Mouse (Mus musculus) midbrain, embryonic 16.5 days (tissue): ENCODE results near the gene Zfp398. TPM values are rescaled to one million over a fixed set of nuclear protein-coding genes. Genes with fewer than 3 reads are reported as not detected.

Experiments
- ATAC-seq: fragments of 200-750 bp; cut with Nextera tagmentation; 2 replicates; pipeline ENCODE4 v1.8.0; 2017; ENCODE audit warnings: moderate TSS enrichment
- H3K27ac ChIP-seq: fragments of 300-500 bp; sonication (generic); 2 replicates; pipeline ENCODE4 v1.5.1; 2014; ENCODE audit warnings: mild to moderate bottlenecking, low read length, mixed read lengths
- H3K27me3 ChIP-seq: fragments of 300-500 bp; sonication (generic); 2 replicates; pipeline ENCODE4 v1.6.1; 2014; ENCODE audit warnings: low read depth, low read length, mixed read lengths; ENCODE audit not compliant: control insufficient read depth, insufficient read depth
- H3K36me3 ChIP-seq: fragments of 300-500 bp; sonication (generic); 2 replicates; pipeline ENCODE4 v1.6.1; 2014; ENCODE audit warnings: mild to moderate bottlenecking, low read length, moderate library complexity, mixed read lengths; ENCODE audit not compliant: control insufficient read depth, insufficient read depth
- H3K4me1 ChIP-seq: fragments of 300-500 bp; sonication (generic); 2 replicates; pipeline ENCODE4 v1.6.1; 2014; ENCODE audit warnings: mild to moderate bottlenecking, low read length, mixed read lengths; ENCODE audit not compliant: control insufficient read depth, insufficient read depth
- H3K4me2 ChIP-seq: fragments of 300-500 bp; sonication (generic); 2 replicates; pipeline ENCODE4 v1.6.1; 2014; ENCODE audit warnings: mild to moderate bottlenecking, low read length, mixed read lengths
- H3K4me3 ChIP-seq: fragments of 300-500 bp; sonication (generic); 2 replicates; pipeline ENCODE4 v1.5.1; 2014; ENCODE audit warnings: low read depth, mild to moderate bottlenecking, low read length, moderate library complexity, mixed read lengths
- H3K9ac ChIP-seq: fragments of 300-500 bp; sonication (generic); 2 replicates; pipeline ENCODE4 v1.6.1; 2014; ENCODE audit warnings: low read depth, low read length, mixed read lengths
- H3K9me3 ChIP-seq: fragments of 300-500 bp; sonication (generic); replicated peaks from 2 replicates; pipeline ENCODE4 v1.6.1; 2014; ENCODE audit warnings: mild to moderate bottlenecking, low read length, mixed read lengths; ENCODE audit not compliant: control insufficient read depth, poor library complexity, severe bottlenecking
- WGBS: fragments of 180-500 bp; shearing (Covaris S2); extraction: QIAGEN DNeasy Blood & Tissue Kit; methylation state at CpG from one replicate; pipeline ENCODE4 v1.1.7; 2014; 5-methylcytosine and 5-hydroxymethylcytosine counted together
- polyA plus RNA-seq: library from polyadenylated mRNA; unstranded; fragments of >200 nt; fragmentation: Nextera tagmentation; extraction: Ambion mirVana; gene quantifications from 2 replicates; pipeline ENCODE4 v1.2.1, GENCODE M21; 2015

Zfp398 gene
- polyA plus RNA-seq, 1 experiment from 2014 or later: 18.9 TPM

DNA sequence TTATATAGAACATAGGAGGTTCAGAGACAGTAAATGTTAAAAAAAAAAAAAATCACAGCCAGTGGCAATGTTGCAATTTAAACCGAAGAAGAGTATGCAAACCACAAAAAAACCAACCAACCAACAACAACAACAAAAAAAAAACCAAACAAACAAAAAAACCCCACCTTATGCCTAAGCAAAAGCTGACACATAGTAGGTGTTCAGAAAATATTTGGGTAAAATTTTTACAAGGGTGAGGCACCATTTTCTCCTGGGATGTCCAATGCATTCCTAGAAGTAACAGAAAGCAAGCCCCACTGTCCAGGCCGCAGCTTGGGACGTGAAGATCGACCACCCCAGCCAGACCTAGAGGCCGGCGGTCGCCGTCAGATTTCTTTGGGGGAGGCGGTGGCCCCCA is 41.6 kb downstream of the Zfp398 start, which contains the start of gene Zfp282:
Gene Zfp282 (plus strand): TSS at position 147 of the 400 bp plus-strand sequence.
- H3K27me3 ChIP-seq: no peaks in the 10 kb centered on the region
- H3K27ac ChIP-seq: peak within 1 kb of the TSS; percentile 98
- peaks cover 15% of the 10 kb centered on the region for H3K36me3 ChIP-seq
- H3K9me3 ChIP-seq: no peaks in the 10 kb centered on the region
- peak within 1 kb of the TSS; percentile 96 for H3K9ac ChIP-seq
- H3K4me2 ChIP-seq: peak within 1 kb of the TSS; percentile 73
- ATAC-seq: no peak
- peaks cover 15% of the 10 kb centered on the region for H3K4me1 ChIP-seq
- peak within 1 kb of the TSS; percentile 98 for H3K4me3 ChIP-seq
- 5% methylated on average over 9 of the region's 9 CpGs for WGBS

DNA sequence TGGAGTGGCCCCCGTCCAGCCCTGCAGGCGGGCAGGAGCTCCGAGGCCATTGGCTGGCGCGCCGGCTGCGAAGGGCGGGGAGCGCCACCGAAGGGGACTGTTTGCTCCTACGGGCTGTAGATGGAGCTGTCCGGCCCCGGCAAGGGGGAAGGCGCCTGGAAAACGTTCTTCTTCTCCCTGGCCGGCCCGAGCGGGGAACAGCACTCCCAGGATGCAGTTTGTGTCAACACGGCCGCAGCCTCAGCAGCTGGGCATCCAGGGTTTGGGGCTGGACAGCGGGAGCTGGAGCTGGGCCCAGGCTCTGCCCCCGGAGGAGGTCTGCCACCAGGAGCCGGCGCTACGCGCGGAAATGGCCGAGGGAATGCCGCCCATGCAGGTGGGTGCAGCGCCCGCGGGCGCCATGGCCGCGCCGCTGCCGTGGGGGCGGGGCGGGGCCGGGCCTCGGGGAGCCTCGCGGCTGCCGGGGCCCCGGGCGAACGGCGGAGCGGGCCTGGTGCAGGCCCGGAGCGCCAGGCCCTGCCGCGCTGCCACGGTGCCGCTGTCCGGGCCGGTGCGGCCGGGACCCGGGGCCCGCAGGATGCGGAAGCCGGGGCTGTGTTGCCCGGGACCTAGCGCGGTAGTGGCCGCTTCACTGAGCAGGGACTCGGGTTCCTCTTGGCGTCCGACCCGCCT is 42.1 kb downstream of the Zfp398 start:
- H3K27me3 ChIP-seq: no peaks in the 10 kb centered on the region
- peak overlapping the region; percentile 96 for H3K9ac ChIP-seq
- H3K36me3 ChIP-seq: peaks cover 15% of the 10 kb centered on the region
- peak overlapping the region; percentile 73 for H3K4me2 ChIP-seq
- H3K27ac ChIP-seq: peak overlapping the region; percentile 98
- H3K4me1 ChIP-seq: peaks cover 15% of the 10 kb centered on the region
- H3K9me3 ChIP-seq: no peaks in the 10 kb centered on the region
- peak; percentile 97 for ATAC-seq
- H3K4me3 ChIP-seq: peak overlapping the region; percentile 98
- WGBS: under 1% methylated on average over 70 of the region's 71 CpGs

DNA sequence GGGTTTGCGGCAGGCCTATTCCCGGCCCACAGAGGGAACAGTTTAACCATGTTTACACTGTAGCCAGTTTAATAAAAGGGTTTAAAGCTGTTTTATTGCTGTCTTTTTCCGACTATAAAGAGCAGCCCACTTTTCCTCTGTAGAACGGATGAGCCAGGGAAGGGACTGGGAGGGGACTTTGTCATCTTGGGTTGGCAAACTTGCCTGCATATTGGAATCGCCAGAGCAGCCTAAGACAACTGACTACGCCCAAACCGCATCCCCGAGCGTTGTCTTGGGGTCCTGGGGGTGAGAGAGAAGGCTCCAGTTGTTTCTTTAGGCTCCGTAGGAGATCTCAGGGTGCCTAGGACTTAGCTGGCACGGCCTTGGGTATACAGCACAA is 42.7 kb downstream of the Zfp398 start:
- under 1% methylated on average over 11 of the region's 11 CpGs for WGBS
- ATAC-seq: no peak

DNA sequence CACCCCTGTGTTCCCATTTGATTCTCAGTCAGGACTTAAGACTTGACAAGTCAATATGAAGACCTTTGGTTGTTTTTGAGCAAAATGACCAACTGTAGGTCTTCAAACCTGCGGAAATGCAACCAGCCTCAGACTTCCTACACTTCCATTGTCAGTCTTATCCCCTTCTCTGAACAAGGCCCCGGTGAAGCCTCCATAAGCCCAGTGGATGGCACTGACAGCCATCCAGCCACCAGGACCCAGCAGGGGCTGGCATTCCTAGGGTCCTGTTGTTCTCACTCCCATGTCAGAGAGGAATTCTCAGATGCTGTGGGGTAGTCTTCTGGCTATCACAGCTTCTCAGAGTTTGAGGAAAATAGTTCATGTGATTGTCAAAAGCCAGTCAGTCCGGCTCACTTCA is 43.1 kb downstream of the Zfp398 start:
- Histone ChIP-seq H3K4me1 (peaks cover 15% of the 10 kb centered on the region), H3K4me3 (peak overlapping the region; percentile 98), H3K4me2 (peak overlapping the region; percentile 73), H3K9me3 (no peaks in the 10 kb centered on the region), H3K27me3 (no peaks in the 10 kb centered on the region), H3K9ac (peak overlapping the region; percentile 96), H3K36me3 (peaks cover 21% of the 10 kb centered on the region), H3K27ac (peak overlapping the region; percentile 98)
- 29% methylated on average over 3 of the region's 3 CpGs for WGBS
- no peak for ATAC-seq

More for the DNA sequence above, 42.7 kb downstream of the Zfp398 start:
- peak overlapping the region; percentile 98 for H3K4me3 ChIP-seq
- H3K4me2 ChIP-seq: peak overlapping the region; percentile 73
- peaks cover 15% of the 10 kb centered on the region for H3K4me1 ChIP-seq
- H3K36me3 ChIP-seq: peaks cover 17% of the 10 kb centered on the region
- H3K9me3 ChIP-seq: no peaks in the 10 kb centered on the region
- H3K9ac ChIP-seq: peak overlapping the region; percentile 96
- H3K27me3 ChIP-seq: no peaks in the 10 kb centered on the region
- peak overlapping the region; percentile 98 for H3K27ac ChIP-seq

DNA sequence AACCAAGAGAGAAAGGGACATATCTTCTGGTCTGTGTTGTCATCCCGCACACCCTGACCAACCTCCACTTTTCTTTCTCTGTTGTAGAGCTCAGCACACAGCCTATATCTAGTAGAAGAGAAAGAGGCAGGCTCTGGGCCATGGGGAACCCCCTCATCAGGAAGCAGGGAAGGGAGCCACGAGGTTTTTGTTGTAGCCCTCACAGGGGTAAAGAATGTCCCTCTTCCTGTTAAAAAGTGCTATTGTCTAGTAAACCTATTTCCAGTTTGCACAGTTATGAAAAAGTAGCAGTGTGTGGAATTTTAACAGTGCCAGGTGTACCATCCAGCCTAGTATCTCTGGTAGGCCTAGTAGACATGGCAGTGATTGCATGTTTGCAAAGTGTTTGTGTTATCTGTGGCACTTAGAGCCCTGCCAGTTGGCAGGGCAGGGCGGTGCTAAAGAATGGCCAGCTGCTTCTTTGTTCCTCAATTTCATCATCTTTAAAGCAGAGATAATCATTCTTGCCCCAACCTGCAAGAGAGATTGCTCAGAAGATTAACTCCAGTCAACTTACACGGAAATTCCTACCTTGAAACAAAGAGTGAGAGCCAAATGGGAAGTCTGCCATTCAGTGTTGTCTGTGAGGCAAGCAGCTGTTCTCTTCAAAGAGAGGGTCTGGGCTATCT is 43.7 kb downstream of the Zfp398 start:
- H3K36me3 ChIP-seq: peaks cover 23% of the 10 kb centered on the region
- peaks cover 15% of the 10 kb centered on the region for H3K4me1 ChIP-seq
- no peak overlapping the region for H3K27ac ChIP-seq
- H3K27me3 ChIP-seq: no peaks in the 10 kb centered on the region
- H3K4me2 ChIP-seq: peak overlapping the region; percentile 73
- 64% methylated on average over 4 of the region's 4 CpGs for WGBS
- no peak for ATAC-seq
- H3K9me3 ChIP-seq: no peaks in the 10 kb centered on the region
- peak overlapping the region; percentile 96 for H3K9ac ChIP-seq
- H3K4me3 ChIP-seq: peak overlapping the region; percentile 98

DNA sequence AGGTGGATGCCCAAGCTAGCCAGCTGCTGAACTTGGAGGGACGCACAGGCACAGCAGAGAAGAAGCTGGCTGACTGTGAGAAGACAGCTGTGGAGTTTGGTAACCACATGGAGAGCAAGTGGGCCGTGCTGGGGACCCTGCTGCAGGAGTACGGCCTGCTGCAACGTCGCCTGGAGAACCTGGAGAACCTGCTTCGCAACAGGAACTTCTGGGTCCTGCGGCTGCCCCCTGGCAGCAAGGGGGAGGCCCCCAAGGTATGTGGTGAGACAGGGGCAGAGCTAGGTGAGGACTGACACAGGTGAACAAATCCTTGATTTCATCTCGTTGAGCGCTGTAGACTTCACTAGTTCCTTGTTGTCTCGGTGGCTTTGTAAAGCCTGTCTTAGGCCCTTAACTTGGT is 44.7 kb downstream of the Zfp398 start:
- Histone ChIP-seq H3K9ac (no peak overlapping the region), H3K36me3 (peaks cover 30% of the 10 kb centered on the region), H3K27ac (no peak overlapping the region), H3K4me2 (no peak overlapping the region), H3K4me1 (peaks cover 15% of the 10 kb centered on the region), H3K4me3 (no peak overlapping the region), H3K27me3 (no peaks in the 10 kb centered on the region), H3K9me3 (no peaks in the 10 kb centered on the region)
- WGBS: 96% methylated on average over 10 of the region's 10 CpGs
- ATAC-seq: no peak

DNA sequence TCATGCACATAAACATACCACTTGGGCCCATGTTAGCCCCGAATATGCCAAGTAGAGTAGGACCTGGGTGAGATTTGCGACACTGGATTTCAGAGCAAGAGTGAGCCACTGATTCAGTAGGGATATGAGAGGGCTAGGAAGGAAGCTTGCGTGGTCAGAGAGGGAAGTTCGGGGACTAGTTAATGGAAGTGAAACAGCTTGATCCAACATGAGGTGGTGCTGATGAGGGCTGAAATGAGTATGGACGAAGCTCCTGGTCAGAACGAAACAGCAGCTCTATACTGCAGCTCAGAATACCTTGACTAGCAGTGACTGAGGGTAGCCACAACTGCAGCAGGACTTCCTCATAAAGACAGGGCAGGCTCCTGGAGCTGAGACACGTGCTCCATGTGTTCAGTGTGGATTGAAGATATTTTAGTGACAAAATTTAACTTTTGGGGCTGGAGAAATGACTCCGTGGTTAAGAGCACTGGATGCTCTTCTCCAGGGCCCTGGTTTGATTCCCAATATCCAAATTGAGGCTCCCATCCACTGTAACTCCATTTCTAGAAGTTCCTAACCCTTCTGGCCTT is 53.4 kb downstream of the Zfp398 start:
- H3K4me1 ChIP-seq: no peaks in the 10 kb centered on the region
- H3K4me2 ChIP-seq: no peak overlapping the region
- WGBS: 90% methylated on average over 8 of the region's 8 CpGs
- H3K9me3 ChIP-seq: no peaks in the 10 kb centered on the region
- H3K27ac ChIP-seq: no peak overlapping the region
- ATAC-seq: no peak
- no peaks in the 10 kb centered on the region for H3K27me3 ChIP-seq
- H3K9ac ChIP-seq: no peak overlapping the region
- H3K36me3 ChIP-seq: peaks cover 55% of the 10 kb centered on the region
- H3K4me3 ChIP-seq: no peak overlapping the region

DNA sequence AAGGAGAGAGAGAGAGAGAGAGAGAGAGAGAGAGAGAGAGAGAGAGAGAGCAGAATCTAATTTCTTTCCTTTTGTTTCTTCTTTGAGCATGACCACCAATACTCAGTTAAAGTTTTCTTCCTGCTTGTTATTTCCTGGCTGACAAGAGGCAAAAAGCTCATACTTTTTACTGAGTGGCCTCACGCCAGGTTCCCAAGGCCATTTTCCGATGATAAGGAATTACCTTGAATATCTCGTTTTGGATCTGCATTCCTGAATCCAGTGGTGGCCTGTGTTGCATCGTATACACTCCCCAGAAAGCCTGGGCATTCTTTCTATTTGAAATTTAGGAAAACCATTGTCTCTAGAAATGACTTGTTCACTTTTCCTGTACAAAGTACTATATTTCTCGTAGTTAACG is 64.0 kb downstream of the Zfp398 start:
- WGBS: 97% methylated on average over 6 of the region's 6 CpGs
- H3K9me3 ChIP-seq: no peaks in the 10 kb centered on the region

DNA sequence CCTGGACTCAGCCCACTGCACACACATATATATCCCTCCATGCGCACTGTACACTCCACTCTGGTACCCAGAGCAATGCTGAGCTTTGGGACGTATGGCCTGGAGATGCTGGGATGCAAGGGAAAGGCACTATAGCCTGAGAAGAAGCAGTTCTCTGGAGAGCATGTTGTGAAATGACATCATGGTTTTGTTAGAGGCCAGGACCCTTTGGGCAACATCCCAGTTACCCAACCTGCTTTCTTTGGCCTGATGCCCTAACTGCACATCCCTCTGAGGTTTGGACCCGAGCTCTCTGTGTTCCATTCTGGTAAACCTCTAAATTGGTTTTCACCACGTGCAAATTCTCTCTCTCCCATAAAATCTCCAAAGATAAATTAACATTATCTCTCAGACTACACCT is 68.1 kb downstream of the Zfp398 start:
- WGBS: 89% methylated on average over 4 of the region's 4 CpGs
- Histone ChIP-seq H3K27ac (no peak overlapping the region), H3K4me3 (no peak overlapping the region), H3K27me3 (no peaks in the 10 kb centered on the region), H3K4me1 (no peaks in the 10 kb centered on the region), H3K36me3 (peaks cover 55% of the 10 kb centered on the region), H3K9ac (no peak overlapping the region), H3K4me2 (no peak overlapping the region), H3K9me3 (no peaks in the 10 kb centered on the region)
- ATAC-seq: no peak

More for the DNA sequence above, 64.0 kb downstream of the Zfp398 start:
- no peak overlapping the region for H3K27ac ChIP-seq
- peaks cover 32% of the 10 kb centered on the region for H3K36me3 ChIP-seq
- no peak for ATAC-seq
- no peak overlapping the region for H3K4me3 ChIP-seq
- H3K9ac ChIP-seq: no peak overlapping the region
- H3K4me2 ChIP-seq: no peak overlapping the region
- H3K4me1 ChIP-seq: no peaks in the 10 kb centered on the region
- H3K27me3 ChIP-seq: no peaks in the 10 kb centered on the region
